Mouse (Mus musculus) forebrain, embryonic 11.5 days (tissue): ENCODE data around the gene Irx2. TPM values are rescaled to one million over a fixed set of nuclear protein-coding genes. Genes with fewer than 3 reads are reported as not detected.

Source experiments
- ATAC-seq: fragments of 200-750 bp; cut with Nextera tagmentation; replicated peaks from 2 replicates; pipeline ENCODE4 v1.8.0; 2017; ENCODE audit warnings: moderate TSS enrichment; ENCODE audit not compliant: low FRiP score
- DNase-seq: peaks from one replicate; pipeline ENCODE4 v3.0.0-alpha.2; 2017; ENCODE audit warnings: low spot score
- H3K27ac ChIP-seq: fragments of 300-500 bp; sonication (generic); 2 replicates; pipeline ENCODE4 v1.5.1; 2014; ENCODE audit warnings: low read depth, low read length
- H3K27me3 ChIP-seq: fragments of 300-500 bp; sonication (generic); 2 replicates; pipeline ENCODE4 v1.6.1; 2014; ENCODE audit warnings: mild to moderate bottlenecking, low read length, mixed read lengths; ENCODE audit not compliant: control insufficient read depth, insufficient read depth
- H3K36me3 ChIP-seq: fragments of 300-500 bp; sonication (generic); 2 replicates; pipeline ENCODE4 v1.6.1; 2014; ENCODE audit warnings: mild to moderate bottlenecking, low read length, moderate library complexity, mixed read lengths; ENCODE audit not compliant: control insufficient read depth, insufficient read depth
- H3K4me1 ChIP-seq: fragments of 300-500 bp; sonication (generic); replicated peaks from 2 replicates; pipeline ENCODE4 v1.6.1; 2014; ENCODE audit warnings: low read length, mixed read lengths; ENCODE audit not compliant: control insufficient read depth, insufficient read depth
- H3K4me2 ChIP-seq: fragments of 300-500 bp; sonication (generic); 2 replicates; pipeline ENCODE4 v1.6.1; 2014; ENCODE audit warnings: low read depth, mild to moderate bottlenecking, low read length, moderate library complexity, mixed read lengths; ENCODE audit not compliant: severe bottlenecking
- H3K4me3 ChIP-seq: fragments of 300-500 bp; sonication (generic); 2 replicates; pipeline ENCODE4 v1.5.1; 2014; ENCODE audit warnings: low read depth, low read length
- H3K9ac ChIP-seq: fragments of 300-500 bp; sonication (generic); 2 replicates; pipeline ENCODE4 v1.6.1; 2014; ENCODE audit warnings: low read length
- H3K9me3 ChIP-seq: fragments of 300-500 bp; sonication (generic); 2 replicates; pipeline ENCODE4 v1.6.1; 2016; ENCODE audit warnings: low read length, mixed read lengths; ENCODE audit not compliant: control insufficient read depth
- WGBS: fragments of 180-500 bp; shearing (Covaris S2); extraction: QIAGEN DNeasy Blood & Tissue Kit; methylation state at CpG from one replicate; pipeline ENCODE4 v1.1.7; 2014; 5-methylcytosine and 5-hydroxymethylcytosine counted together
- polyA plus RNA-seq: library from polyadenylated mRNA; unstranded; fragments of >200 nt; fragmentation: Nextera tagmentation; extraction: Ambion mirVana; gene quantifications from 2 replicates; pipeline ENCODE4 v1.2.1, GENCODE M21; 2014

Irx2 gene
- polyA plus RNA-seq = 3.4 and 3.7 TPM in 2 replicates

DNA sequence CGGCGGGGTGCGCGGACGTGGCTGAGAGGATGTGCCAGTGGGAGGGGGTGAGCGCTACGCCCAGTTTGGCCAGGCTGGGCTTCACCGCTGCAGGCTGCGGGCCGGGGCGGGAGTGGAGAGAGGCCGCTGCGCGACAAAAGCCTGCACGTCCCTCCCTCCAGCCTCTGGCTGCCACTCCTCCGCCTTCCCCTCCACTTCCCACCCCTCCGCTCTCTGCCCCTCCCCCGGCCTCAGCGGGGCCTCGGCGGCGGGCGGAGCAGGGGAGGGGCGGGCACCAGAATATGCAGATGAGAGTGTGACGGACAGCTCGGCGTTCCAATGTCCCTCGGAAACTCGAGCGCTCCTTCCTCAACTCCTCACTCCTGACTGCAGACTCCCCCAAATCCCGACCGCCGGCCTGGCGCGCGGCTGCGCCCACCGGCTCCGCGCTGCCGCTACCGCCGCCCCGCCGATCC lies at the start of gene Irx2:
Gene Irx2, plus strand, starts transcription at position 359 of the 455 bp plus-strand sequence.
- peaks cover 22% of the 10 kb centered on the region; the same call in 1 of the 2 replicates for H3K4me1 ChIP-seq

DNA sequence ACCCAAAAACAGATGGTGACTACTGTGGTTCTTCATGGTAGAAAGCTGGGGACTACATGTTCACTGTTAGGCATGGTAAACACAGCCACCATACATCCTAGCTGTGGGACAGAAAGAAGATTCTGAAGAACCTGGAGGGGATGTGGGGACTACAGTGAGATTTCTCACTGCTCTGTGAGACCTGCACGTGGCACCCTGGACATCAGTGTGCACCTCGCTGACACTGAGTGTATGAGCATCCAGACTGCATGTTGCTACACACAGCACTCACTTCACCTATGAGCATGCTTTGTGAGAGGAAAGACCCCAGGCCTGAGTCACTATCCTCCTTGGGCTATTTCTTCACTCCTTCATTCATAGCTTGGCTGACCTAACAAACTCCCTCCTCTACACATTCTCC lies 47.3 kb upstream of the Irx2 start:
- WGBS = 73% methylated on average over 2 of the region's 2 CpGs

More for the DNA sequence above, at the start of gene Irx2:
- no peaks in the 10 kb centered on the region for H3K36me3 ChIP-seq
- peak; percentile 93 for ATAC-seq
- H3K4me2 ChIP-seq = peak within 1 kb of the TSS; percentile 78
- H3K4me3 ChIP-seq = peak within 1 kb of the TSS; percentile 52
- peaks cover 91% of the 10 kb centered on the region for H3K27me3 ChIP-seq
- peak within 1 kb of the TSS; percentile 52 for H3K9ac ChIP-seq
- H3K27ac ChIP-seq = no peak within 1 kb of the TSS
- H3K9me3 ChIP-seq = no peaks in the 10 kb centered on the region
- peak; percentile 93 for DNase-seq
- 1% methylated on average over 24 of the region's 45 CpGs for WGBS

DNA sequence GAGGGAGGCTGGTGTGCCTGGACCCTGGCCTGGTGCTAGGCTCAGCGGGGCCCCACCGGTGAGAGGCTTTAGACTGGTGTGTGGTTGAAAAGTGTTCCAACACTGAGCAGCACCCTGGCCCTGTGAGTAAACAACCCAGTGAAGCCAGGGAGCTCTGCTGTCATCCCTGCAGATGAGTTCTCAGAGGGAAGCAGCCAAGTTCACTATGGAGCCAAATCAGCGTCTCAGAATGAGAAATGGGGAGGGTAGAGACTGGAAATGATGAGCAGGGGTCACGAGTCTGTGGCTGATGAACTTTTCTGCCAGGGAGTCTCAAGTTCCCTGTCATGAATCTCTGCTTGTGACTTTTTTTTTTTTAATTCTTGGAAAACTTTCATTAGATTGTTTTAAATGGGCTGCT lies 36.1 kb upstream of the Irx2 start:
- no peaks in the 10 kb centered on the region for H3K27me3 ChIP-seq
- no peaks in the 10 kb centered on the region for H3K4me1 ChIP-seq
- no peak overlapping the region for H3K9ac ChIP-seq
- H3K4me3 ChIP-seq = no peak overlapping the region
- no peak overlapping the region for H3K27ac ChIP-seq
- no peak overlapping the region for H3K4me2 ChIP-seq
- ATAC-seq = no peak
- no peaks in the 10 kb centered on the region for H3K9me3 ChIP-seq
- no peaks in the 10 kb centered on the region for H3K36me3 ChIP-seq
- DNase-seq = no peak
- WGBS = 62% methylated on average over 4 of the region's 4 CpGs

More for the DNA sequence above, 47.3 kb upstream of the Irx2 start:
- Histone ChIP-seq H3K27ac (no peak overlapping the region), H3K27me3 (no peaks in the 10 kb centered on the region), H3K4me1 (no peaks in the 10 kb centered on the region), H3K4me3 (no peak overlapping the region), H3K36me3 (no peaks in the 10 kb centered on the region), H3K9ac (no peak overlapping the region), H3K4me2 (no peak overlapping the region), H3K9me3 (no peaks in the 10 kb centered on the region; the same call in 1 of the 2 replicates)
- DNase-seq (no peak), ATAC-seq (no peak)

DNA sequence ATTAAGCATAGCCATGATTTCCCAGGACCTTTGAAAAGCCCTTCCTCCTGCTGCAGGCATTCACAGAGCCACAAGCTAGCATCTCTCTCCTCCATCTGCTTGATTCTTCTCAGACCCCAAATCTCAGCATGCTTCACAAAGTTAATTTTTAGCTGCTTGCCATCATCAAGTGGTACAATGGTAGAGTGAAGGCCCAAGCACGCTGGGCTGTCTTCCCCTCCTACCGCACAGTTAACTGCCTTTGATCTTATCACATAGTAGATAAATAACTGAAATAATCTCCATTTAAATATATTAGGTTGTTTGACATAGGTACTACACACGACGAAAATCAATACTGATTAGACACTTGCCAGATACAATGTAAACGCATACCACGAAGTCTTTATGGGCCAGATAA lies 35.3 kb upstream of the Irx2 start:
- H3K4me1 ChIP-seq = no peaks in the 10 kb centered on the region
- DNase-seq (no peak), ATAC-seq (no peak)
- WGBS = 87% methylated on average over 6 of the region's 6 CpGs
- H3K4me3 ChIP-seq = no peak overlapping the region
- no peaks in the 10 kb centered on the region for H3K36me3 ChIP-seq
- no peak overlapping the region for H3K9ac ChIP-seq
- no peaks in the 10 kb centered on the region for H3K27me3 ChIP-seq
- no peak overlapping the region for H3K4me2 ChIP-seq
- H3K27ac ChIP-seq = no peak overlapping the region
- no peaks in the 10 kb centered on the region for H3K9me3 ChIP-seq

DNA sequence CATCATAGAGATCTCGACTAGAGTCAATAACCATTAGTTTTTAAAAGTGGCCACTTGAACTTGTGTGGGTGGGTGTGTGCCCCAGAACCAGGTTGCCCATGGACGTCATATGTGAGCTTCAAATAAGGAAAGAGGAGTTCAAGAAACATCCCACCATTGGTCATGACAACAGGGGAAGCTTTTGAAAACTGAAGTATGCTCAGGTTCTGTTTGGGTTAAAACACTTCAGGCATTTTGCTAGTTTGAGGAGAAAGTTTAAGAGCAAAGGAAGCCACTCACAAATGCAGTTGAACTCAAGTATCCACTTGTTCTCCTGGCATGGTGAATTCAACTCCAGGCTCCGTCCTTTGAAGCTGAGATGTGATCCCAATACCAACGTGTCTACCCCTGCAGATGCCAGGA lies 34.9 kb upstream of the Irx2 start:
- 82% methylated on average over 4 of the region's 4 CpGs for WGBS
- Histone ChIP-seq H3K4me1 (no peaks in the 10 kb centered on the region), H3K9me3 (no peaks in the 10 kb centered on the region), H3K27ac (no peak overlapping the region), H3K36me3 (no peaks in the 10 kb centered on the region), H3K9ac (no peak overlapping the region), H3K4me2 (no peak overlapping the region), H3K4me3 (no peak overlapping the region), H3K27me3 (no peaks in the 10 kb centered on the region)
- DNase-seq = no peak
- no peak for ATAC-seq

DNA sequence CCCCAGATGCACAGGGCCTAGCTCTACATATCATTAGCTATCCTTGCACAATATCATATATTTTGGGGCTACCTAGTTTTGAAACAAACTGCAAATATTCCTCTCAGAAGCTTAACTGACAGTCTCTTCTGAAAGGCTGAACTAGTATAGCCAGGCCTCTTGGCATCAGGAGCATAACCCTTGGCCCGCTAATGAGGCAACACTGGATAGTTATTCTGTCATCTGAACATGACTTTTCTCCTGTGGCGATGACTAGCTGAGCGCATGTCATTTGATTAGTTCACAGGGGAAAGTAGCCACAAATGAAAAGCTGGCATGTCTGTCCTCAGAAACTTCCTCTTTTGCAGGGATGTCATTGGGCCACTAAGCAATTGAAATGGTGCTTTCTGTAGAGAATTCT lies 29.4 kb upstream of the Irx2 start:
- WGBS = 95% methylated on average over 3 of the region's 3 CpGs
- Histone ChIP-seq H3K4me1 (no peaks in the 10 kb centered on the region), H3K9ac (no peak overlapping the region), H3K27me3 (no peaks in the 10 kb centered on the region), H3K4me2 (no peak overlapping the region), H3K27ac (no peak overlapping the region), H3K4me3 (no peak overlapping the region), H3K9me3 (no peaks in the 10 kb centered on the region), H3K36me3 (no peaks in the 10 kb centered on the region)
- ATAC-seq (no peak), DNase-seq (no peak)

DNA sequence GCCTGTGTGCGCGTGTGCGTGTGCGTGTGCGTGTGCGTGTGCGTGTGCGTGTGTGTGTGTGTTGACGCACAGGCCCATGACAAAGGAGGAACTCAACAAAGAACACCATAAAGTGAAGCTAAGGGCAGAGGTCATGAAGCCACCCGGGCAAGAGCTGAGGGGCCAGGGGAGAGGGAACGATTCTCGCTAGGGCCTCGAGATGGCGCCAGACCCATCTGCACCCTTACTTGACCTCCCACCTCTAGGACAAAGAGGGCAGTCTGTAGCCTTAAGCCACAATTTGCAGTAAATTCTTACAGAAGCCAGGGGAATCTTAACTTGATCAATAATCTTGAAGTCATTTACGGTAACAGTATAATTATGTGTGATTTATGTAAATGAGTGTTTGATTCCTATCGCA lies 19.9 kb upstream of the Irx2 start:
- H3K27ac ChIP-seq = no peak overlapping the region
- DNase-seq (no peak), ATAC-seq (no peak)
- H3K9ac ChIP-seq = no peak overlapping the region
- WGBS = 64% methylated on average over 16 of the region's 16 CpGs
- no peaks in the 10 kb centered on the region for H3K36me3 ChIP-seq
- no peak overlapping the region for H3K4me2 ChIP-seq
- no peak overlapping the region for H3K4me3 ChIP-seq
- no peaks in the 10 kb centered on the region for H3K27me3 ChIP-seq
- no peaks in the 10 kb centered on the region for H3K9me3 ChIP-seq
- no peaks in the 10 kb centered on the region for H3K4me1 ChIP-seq

DNA sequence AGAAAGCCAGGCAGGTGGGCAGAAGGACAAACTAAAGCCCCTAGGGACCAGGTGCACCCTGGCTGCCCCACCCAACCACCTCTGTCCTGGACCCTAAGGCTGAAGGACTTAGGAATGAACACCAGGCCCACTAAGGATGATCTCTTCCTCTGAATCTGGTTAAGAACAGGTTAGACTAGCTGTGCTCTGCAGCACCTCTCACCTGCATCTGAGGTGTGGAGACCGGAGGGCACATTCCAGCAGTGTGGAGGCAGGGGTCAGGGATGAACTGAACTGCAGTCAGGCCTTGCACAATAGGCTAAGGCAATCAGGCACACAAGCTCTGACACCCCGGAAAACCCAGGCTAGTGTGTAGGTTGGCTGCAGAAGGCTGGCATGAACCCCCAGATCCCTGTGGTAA lies 18.3 kb upstream of the Irx2 start:
- H3K27ac ChIP-seq = no peak overlapping the region
- WGBS = 88% methylated on average over 2 of the region's 2 CpGs
- H3K27me3 ChIP-seq = no peaks in the 10 kb centered on the region
- ATAC-seq (no peak), DNase-seq (no peak)
- no peak overlapping the region for H3K4me3 ChIP-seq
- no peaks in the 10 kb centered on the region for H3K9me3 ChIP-seq
- H3K9ac ChIP-seq = no peak overlapping the region
- no peaks in the 10 kb centered on the region for H3K4me1 ChIP-seq
- no peak overlapping the region for H3K4me2 ChIP-seq
- no peaks in the 10 kb centered on the region for H3K36me3 ChIP-seq
